Mouse (Mus musculus) heart, embryonic 15.5 days (tissue): ENCODE measurements at regions not wholly inside any gene's neighbourhood (a gene's known extent, or its start where the extent isn't known, plus 50 kb on each side); places are given as distances from the start of the nearest gene placed in this dataset.

Experiments
- ATAC-seq: fragments of 200-750 bp; cut with Nextera tagmentation; replicated peaks from 2 replicates; pipeline ENCODE4 v1.8.0; 2017; ENCODE audit warnings: low read depth, moderate TSS enrichment; ENCODE audit not compliant: insufficient number of reproducible peaks, insufficient read depth, low FRiP score
- H3K27ac ChIP-seq: fragments of 300-500 bp; sonication (generic); 2 replicates; pipeline ENCODE4 v1.5.1; 2015; ENCODE audit warnings: mild to moderate bottlenecking, inconsistent platforms
- H3K27me3 ChIP-seq: fragments of 300-500 bp; sonication (generic); 2 replicates; pipeline ENCODE4 v1.6.1; 2015; ENCODE audit warnings: inconsistent platforms
- H3K36me3 ChIP-seq: fragments of 300-500 bp; sonication (generic); 2 replicates; pipeline ENCODE4 v1.6.1; 2015; ENCODE audit warnings: mild to moderate bottlenecking, inconsistent platforms
- H3K4me1 ChIP-seq: fragments of 300-500 bp; sonication (generic); replicated peaks from 2 replicates; pipeline ENCODE4 v1.6.1; 2015; ENCODE audit warnings: inconsistent platforms
- H3K4me2 ChIP-seq: fragments of 300-500 bp; sonication (generic); 2 replicates; pipeline ENCODE4 v1.6.1; 2015; ENCODE audit warnings: inconsistent platforms, mild to moderate bottlenecking, moderate library complexity
- H3K4me3 ChIP-seq: fragments of 300-500 bp; sonication (generic); 2 replicates; pipeline ENCODE4 v1.5.1; 2015; ENCODE audit warnings: mild to moderate bottlenecking, inconsistent platforms
- H3K9ac ChIP-seq: fragments of 300-500 bp; sonication (generic); 2 replicates; pipeline ENCODE4 v1.6.1; 2015; ENCODE audit warnings: mild to moderate bottlenecking, inconsistent platforms
- H3K9me3 ChIP-seq: fragments of 300-500 bp; sonication (generic); replicated peaks from 2 replicates; pipeline ENCODE4 v1.6.1; 2016; ENCODE audit warnings: inconsistent platforms
- WGBS: fragments of 180-500 bp; shearing (Covaris S2); methylation state at CpG from one replicate; pipeline ENCODE4 v1.1.7; 2015; ENCODE audit warnings: mixed read lengths; 5-methylcytosine and 5-hydroxymethylcytosine counted together

GRCm38 (mm10) chr6:31043368-31043767, 84.5 kb upstream of the Klf14 start:
- no peaks in the 10 kb centered on the region for H3K9me3 ChIP-seq
- H3K27ac ChIP-seq = no peak overlapping the region
- H3K4me3 ChIP-seq = no peak overlapping the region
- ATAC-seq = no peak
- H3K36me3 ChIP-seq = no peaks in the 10 kb centered on the region
- no peak overlapping the region for H3K4me2 ChIP-seq
- 90% methylated on average over 4 of the region's 4 CpGs for WGBS
- H3K9ac ChIP-seq = no peak overlapping the region
- H3K4me1 ChIP-seq = no peaks in the 10 kb centered on the region
- H3K27me3 ChIP-seq = no peaks in the 10 kb centered on the region

- no peak for ATAC-seq
- Histone ChIP-seq H3K27ac (no peak overlapping the region), H3K27me3 (no peaks in the 10 kb centered on the region), H3K4me2 (no peak overlapping the region), H3K9ac (no peak overlapping the region), H3K4me3 (no peak overlapping the region), H3K9me3 (no peaks in the 10 kb centered on the region), H3K36me3 (no peaks in the 10 kb centered on the region), H3K4me1 (no peaks in the 10 kb centered on the region)
- WGBS = 90% methylated on average over 3 of the region's 3 CpGs
These were observed 85.0 kb upstream of the Klf14 start for GRCm38 (mm10) chr6:31043919-31044318.

GRCm38 (mm10) chr6:31046197-31046596, 87.3 kb upstream of the Klf14 start:
- WGBS = 41% methylated on average over 3 of the region's 3 CpGs
- no peak for ATAC-seq
- no peak overlapping the region for H3K4me2 ChIP-seq

GRCm38 (mm10) chr6:31048920-31049576, 90.2 kb upstream of the Klf14 start:
- H3K4me1 ChIP-seq = no peaks in the 10 kb centered on the region
- ATAC-seq = no peak

More at GRCm38 (mm10) chr6:31046197-31046596, 87.3 kb upstream of the Klf14 start:
- Histone ChIP-seq H3K9ac (no peak overlapping the region), H3K27ac (no peak overlapping the region), H3K36me3 (no peaks in the 10 kb centered on the region), H3K9me3 (no peaks in the 10 kb centered on the region), H3K4me1 (no peaks in the 10 kb centered on the region), H3K27me3 (0 out of 2 replicates have a peak, but pooled peaks cover 5% of the 10 kb centered on the region), H3K4me3 (no peak overlapping the region)

GRCm38 (mm10) chr6:31050831-31051230, 92.0 kb upstream of the Klf14 start:
- Histone ChIP-seq H3K4me2 (no peak overlapping the region), H3K4me1 (no peaks in the 10 kb centered on the region), H3K36me3 (no peaks in the 10 kb centered on the region), H3K9me3 (no peaks in the 10 kb centered on the region), H3K27me3 (0 out of 2 replicates have a peak, but pooled peaks cover 5% of the 10 kb centered on the region), H3K4me3 (no peak overlapping the region), H3K27ac (no peak overlapping the region), H3K9ac (no peak overlapping the region)
- ATAC-seq = no peak
- 55% methylated on average over 5 of the region's 5 CpGs for WGBS

More at GRCm38 (mm10) chr6:31048920-31049576, 90.2 kb upstream of the Klf14 start:
- 0 out of 2 replicates have a peak, but pooled peaks cover 5% of the 10 kb centered on the region for H3K27me3 ChIP-seq
- H3K27ac ChIP-seq = no peak overlapping the region
- H3K4me2 ChIP-seq = no peak overlapping the region
- H3K4me3 ChIP-seq = no peak overlapping the region
- WGBS = 58% methylated on average over 11 of the region's 11 CpGs
- H3K9ac ChIP-seq = no peak overlapping the region
- H3K36me3 ChIP-seq = no peaks in the 10 kb centered on the region
- H3K9me3 ChIP-seq = no peaks in the 10 kb centered on the region

GRCm38 (mm10) chr6:31051771-31052170, 92.9 kb upstream of the Klf14 start:
- Histone ChIP-seq H3K27me3 (0 out of 2 replicates have a peak, but pooled peaks cover 5% of the 10 kb centered on the region), H3K4me2 (no peak overlapping the region), H3K9ac (no peak overlapping the region), H3K4me1 (no peaks in the 10 kb centered on the region), H3K27ac (no peak overlapping the region), H3K9me3 (no peaks in the 10 kb centered on the region), H3K36me3 (no peaks in the 10 kb centered on the region), H3K4me3 (no peak overlapping the region)
- WGBS = 70% methylated on average over 6 of the region's 6 CpGs
- no peak for ATAC-seq

- H3K4me3 ChIP-seq = no peak overlapping the region
These were observed 94.1 kb upstream of the Klf14 start for GRCm38 (mm10) chr6:31053003-31053402.

GRCm38 (mm10) chr6:31056786-31057566, 98.1 kb upstream of the Klf14 start:
- Histone ChIP-seq H3K9me3 (no peaks in the 10 kb centered on the region), H3K27me3 (no peaks in the 10 kb centered on the region), H3K4me3 (no peak overlapping the region), H3K36me3 (no peaks in the 10 kb centered on the region; the same call in 1 of the 2 replicates), H3K9ac (no peak overlapping the region), H3K4me2 (no peak overlapping the region), H3K27ac (no peak overlapping the region), H3K4me1 (no peaks in the 10 kb centered on the region)
- ATAC-seq = no peak
- 71% methylated on average over 12 of the region's 12 CpGs for WGBS

More at GRCm38 (mm10) chr6:31053003-31053402, 94.1 kb upstream of the Klf14 start:
- Histone ChIP-seq H3K9ac (no peak overlapping the region), H3K4me2 (no peak overlapping the region), H3K36me3 (no peaks in the 10 kb centered on the region), H3K9me3 (no peaks in the 10 kb centered on the region), H3K27me3 (0 out of 2 replicates have a peak, but pooled peaks cover 5% of the 10 kb centered on the region), H3K4me1 (no peaks in the 10 kb centered on the region), H3K27ac (no peak overlapping the region)
- no peak for ATAC-seq
- 10% methylated on average over 8 of the region's 8 CpGs for WGBS

- H3K9ac ChIP-seq = no peak overlapping the region
- H3K36me3 ChIP-seq = no peaks in the 10 kb centered on the region; the same call in 1 of the 2 replicates
- no peak for ATAC-seq
- 68% methylated on average over 1 of the region's 1 CpGs for WGBS
- H3K27me3 ChIP-seq = no peaks in the 10 kb centered on the region
- no peak overlapping the region for H3K4me2 ChIP-seq
- no peaks in the 10 kb centered on the region for H3K9me3 ChIP-seq
- H3K4me3 ChIP-seq = no peak overlapping the region
- H3K27ac ChIP-seq = no peak overlapping the region
- H3K4me1 ChIP-seq = no peaks in the 10 kb centered on the region
These were observed 99.4 kb upstream of the Klf14 start for GRCm38 (mm10) chr6:31058299-31058698.

GRCm38 (mm10) chr6:31058961-31059360, 100.1 kb upstream of the Klf14 start:
- no peak overlapping the region for H3K9ac ChIP-seq

GRCm38 (mm10) chr6:31061813-31062212, 102.9 kb upstream of the Klf14 start:
- Histone ChIP-seq H3K36me3 (no peaks in the 10 kb centered on the region; the same call in 1 of the 2 replicates), H3K9ac (no peak overlapping the region), H3K27ac (no peak overlapping the region), H3K4me3 (no peak overlapping the region), H3K4me1 (no peaks in the 10 kb centered on the region), H3K9me3 (no peaks in the 10 kb centered on the region), H3K4me2 (no peak overlapping the region), H3K27me3 (no peaks in the 10 kb centered on the region)
- 86% methylated on average over 4 of the region's 4 CpGs for WGBS
- ATAC-seq = no peak

More at GRCm38 (mm10) chr6:31058961-31059360, 100.1 kb upstream of the Klf14 start:
- H3K4me3 ChIP-seq = no peak overlapping the region
- 88% methylated on average over 3 of the region's 3 CpGs for WGBS
- no peaks in the 10 kb centered on the region; the same call in 1 of the 2 replicates for H3K36me3 ChIP-seq
- H3K27me3 ChIP-seq = no peaks in the 10 kb centered on the region
- H3K27ac ChIP-seq = no peak overlapping the region
- H3K9me3 ChIP-seq = no peaks in the 10 kb centered on the region
- ATAC-seq = no peak
- H3K4me1 ChIP-seq = no peaks in the 10 kb centered on the region
- H3K4me2 ChIP-seq = no peak overlapping the region
